Mouse (Mus musculus) cerebellum, postnatal 10 days (tissue): ENCODE results near the gene Renbp.
A peak's percentile ranks its signal among the peaks of the same experiment; 100 is the strongest.

ENCODE experiments used
- DNase-seq, 2 experiments: peaks; one replicate each; pipeline ENCODE4 v3.0.0; 2021; ENCODE audit warnings: mixed read lengths in 2 of 2

Renbp gene

GRCm38 (mm10) chrX:73930402-73931062, at the start of gene Renbp:
Renbp (minus strand) TSS chrX:73930850.
- DNase-seq: peak; percentile 38 to 48

- DNase-seq: no peak
Observed at GRCm38 (mm10) chrX:73977783-73978182, 47.1 kb upstream of the Renbp start.

GRCm38 (mm10) chrX:73976283-73976682, 45.6 kb upstream of the Renbp start:
- no peak for DNase-seq

- DNase-seq: no peak
Observed at GRCm38 (mm10) chrX:73972774-73973173, 42.1 kb upstream of the Renbp start.

- no peak for DNase-seq
Observed at GRCm38 (mm10) chrX:73970781-73971180, 40.1 kb upstream of the Renbp start.

- no peak for DNase-seq
Observed at GRCm38 (mm10) chrX:73969729-73970128, 39.1 kb upstream of the Renbp start.

- no peak for DNase-seq
Observed at GRCm38 (mm10) chrX:73969167-73969566, 38.5 kb upstream of the Renbp start.

- DNase-seq: peak; percentile 93 to 94
Observed at GRCm38 (mm10) chrX:73967177-73968075, 36.8 kb upstream of the Renbp start.

- peak; percentile 92 to 94 for DNase-seq
Observed at GRCm38 (mm10) chrX:73966248-73967176, 35.9 kb upstream of the Renbp start, which contains the start of gene Hcfc1. Hcfc1 (minus strand) TSS chrX:73966357.

GRCm38 (mm10) chrX:73965307-73965706, 34.7 kb upstream of the Renbp start:
- DNase-seq: peak; percentile 52 to 70

- DNase-seq: no peak
Observed at GRCm38 (mm10) chrX:73964363-73964762, 33.7 kb upstream of the Renbp start.

- DNase-seq: no peak
Observed at GRCm38 (mm10) chrX:73954988-73955387, 24.3 kb upstream of the Renbp start.

GRCm38 (mm10) chrX:73952603-73953002, 22.0 kb upstream of the Renbp start:
- DNase-seq: no peak

- DNase-seq: no peak
Observed at GRCm38 (mm10) chrX:73949341-73949740, 18.7 kb upstream of the Renbp start.

- DNase-seq: peak; percentile 75 to 78
Observed at GRCm38 (mm10) chrX:73948647-73949046, 18.0 kb upstream of the Renbp start.

- no peak for DNase-seq
Observed at GRCm38 (mm10) chrX:73946896-73947295, 16.2 kb upstream of the Renbp start.

GRCm38 (mm10) chrX:73942294-73942693, 11.6 kb upstream of the Renbp start:
- no peak for DNase-seq

GRCm38 (mm10) chrX:73941860-73942259, 11.2 kb upstream of the Renbp start:
- no peak for DNase-seq

GRCm38 (mm10) chrX:73931871-73932270, 1.2 kb upstream of the Renbp start:
- no peak for DNase-seq

- peak; percentile 26 to 30 for DNase-seq
Observed at GRCm38 (mm10) chrX:73922550-73922882, 8.1 kb downstream of the Renbp start.

- peak; percentile 97 for DNase-seq
Observed at GRCm38 (mm10) chrX:73921823-73922549, 8.7 kb downstream of the Renbp start, which contains the start of the genes Arhgap4 and Naa10. Arhgap4 (minus strand) TSS chrX:73921870. Naa10 (minus strand) TSS chrX:73921944.

- peak in 1 of 2 experiments; percentile 18 for DNase-seq
Observed at GRCm38 (mm10) chrX:73921285-73921822, 9.3 kb downstream of the Renbp start.
